Mouse (Mus musculus): ENCODE results near the gene Msantd2. TPM values are rescaled to one million over a fixed set of nuclear protein-coding genes. Genes with fewer than 3 reads are reported as not detected.

Msantd2 gene
- total RNA-seq (2021) = 1 to 10 TPM; 7.8 to 8.0 TPM

DNA sequence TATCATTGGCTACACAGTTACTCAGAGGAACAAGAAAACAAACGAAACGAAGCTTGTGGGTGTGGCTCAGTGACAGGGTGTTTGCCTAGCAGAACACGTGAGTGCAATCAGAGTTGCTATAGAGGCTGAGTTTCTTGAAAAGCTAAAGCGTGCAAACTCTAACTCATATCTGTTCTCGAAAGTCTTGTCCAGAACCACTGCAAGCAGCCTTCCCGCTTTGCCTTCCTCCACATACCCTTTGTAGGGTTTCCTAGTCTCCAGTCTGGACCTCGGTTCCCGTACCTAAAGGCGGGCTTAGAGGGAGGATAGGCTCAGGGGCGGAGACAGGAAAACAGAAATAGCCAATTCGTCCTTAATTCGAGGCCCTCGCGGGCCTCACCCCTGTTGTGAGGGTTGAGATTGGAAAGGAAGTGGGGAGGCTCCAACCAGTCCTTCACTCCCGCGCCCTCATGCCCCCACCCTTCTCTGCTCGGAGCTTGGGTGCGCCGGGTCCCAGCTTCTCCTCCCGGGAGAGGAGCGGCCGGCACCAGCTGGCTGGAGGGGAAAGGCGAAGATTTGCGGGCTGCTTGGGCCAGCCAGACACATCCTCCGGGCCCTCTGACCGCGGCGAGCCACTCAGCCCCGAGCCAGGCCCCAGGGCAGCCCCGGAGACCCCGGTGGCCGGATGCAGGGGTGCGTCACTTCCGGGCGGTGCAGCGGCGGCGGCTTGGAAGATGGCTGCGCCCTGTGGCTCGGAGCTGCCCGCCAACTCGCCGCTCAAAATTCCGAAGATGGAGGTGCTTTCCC is at the start of gene Msantd2:
Gene Msantd2 (plus strand): TSS at position 709 of the 786 bp plus-strand sequence.
- intact Hi-C loops (cut with DNase I) = loop anchor here (1.0 to 2.0 kb wide), 2 partner anchors 38 to 123 kb away; no protein-coding TSS in a partner anchor
- DNase-seq (ENCODE audit: low spot score) = peak; percentile 86

DNA sequence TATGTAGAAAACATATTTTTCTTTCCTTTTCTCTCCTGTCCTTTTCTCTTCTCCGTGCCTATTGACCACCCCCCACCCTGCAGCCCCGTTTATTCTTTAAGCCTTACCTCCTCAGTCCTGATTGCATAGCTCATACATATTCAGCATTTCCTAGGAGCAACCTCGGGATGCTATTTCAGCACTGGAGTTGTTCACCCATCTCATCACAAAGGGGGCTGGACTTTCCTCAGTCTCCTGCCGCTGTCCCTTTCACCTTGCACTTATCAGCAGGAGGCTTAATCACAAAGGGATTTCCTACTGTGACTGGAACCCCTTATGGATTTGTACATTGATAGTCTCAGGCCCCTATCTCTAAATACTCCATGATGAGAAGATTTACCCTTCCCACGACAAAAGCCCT is 36.7 kb upstream of the Msantd2 start:
- intact Hi-C loops (cut with DNase I) = no loop called here
- no peak for DNase-seq (ENCODE audit: low spot score)

DNA sequence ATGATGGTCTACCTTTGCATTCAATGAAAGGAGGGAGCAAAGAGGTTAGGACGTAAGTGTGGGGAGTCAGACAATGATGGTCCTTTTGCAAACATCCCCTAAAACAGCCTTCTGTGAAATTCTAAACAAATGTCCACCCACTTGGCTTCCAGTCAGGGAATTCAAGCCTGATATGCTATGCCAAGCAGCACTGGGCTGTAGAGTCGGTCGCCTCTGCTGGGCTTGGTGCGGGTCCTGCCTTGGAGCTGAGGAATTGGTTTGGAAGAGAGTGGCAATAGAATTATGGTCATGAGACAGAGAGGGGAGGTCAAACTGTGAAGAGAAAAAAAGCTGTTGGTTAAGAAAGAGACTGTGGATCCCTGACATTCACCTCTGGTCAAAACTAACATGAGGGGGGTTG is 35.8 kb upstream of the Msantd2 start:
- DNase-seq (ENCODE audit: low spot score) = no peak
- intact Hi-C loops (cut with DNase I) = no loop called here

DNA sequence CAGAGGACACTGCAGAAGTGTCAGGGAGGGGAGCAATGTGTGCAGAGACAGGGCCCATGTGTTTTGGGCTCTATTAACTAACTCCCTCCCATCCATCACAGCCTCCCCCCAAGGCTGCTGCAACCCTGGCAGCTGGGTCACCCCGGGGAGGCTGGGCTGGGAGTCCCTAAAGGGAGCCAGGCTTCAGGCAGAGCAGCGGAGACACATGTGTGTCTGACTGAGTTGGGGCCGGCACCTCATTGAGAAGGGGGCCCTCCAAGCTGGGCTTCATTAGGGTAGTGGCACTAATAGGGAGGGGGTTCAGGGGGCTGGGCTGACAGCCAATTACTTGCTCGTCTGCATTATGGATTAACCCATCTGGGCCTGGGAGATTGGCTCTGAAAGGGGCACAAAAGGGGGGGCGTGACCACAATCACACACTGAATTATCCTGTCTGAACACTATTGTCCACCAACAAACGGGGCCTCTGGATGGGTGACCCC is 35.1 kb upstream of the Msantd2 start:
- DNase-seq (ENCODE audit: low spot score) = no peak
- intact Hi-C loops (cut with DNase I) = no loop called here

DNA sequence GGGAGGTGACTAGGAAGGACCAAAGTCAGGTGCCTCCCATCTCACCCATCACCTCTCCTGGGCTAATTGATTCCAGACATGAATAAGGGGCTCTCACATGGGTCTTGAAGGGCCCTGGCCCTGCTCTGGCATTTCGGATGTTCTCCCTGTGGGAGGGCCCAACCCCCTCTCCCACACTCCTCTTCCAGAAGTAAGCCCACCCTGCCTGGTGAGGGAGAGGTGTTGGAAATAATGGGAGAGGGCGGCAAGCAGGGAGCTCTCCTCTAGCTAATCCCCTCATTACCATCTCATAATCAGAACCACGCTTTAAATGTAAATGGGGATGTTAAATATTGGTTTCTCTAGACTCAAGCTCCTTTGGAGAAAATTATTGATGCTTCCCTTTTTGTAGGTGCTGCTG is 34.1 kb upstream of the Msantd2 start:
- no peak for DNase-seq (ENCODE audit: low spot score)
- intact Hi-C loops (cut with DNase I) = no loop called here

DNA sequence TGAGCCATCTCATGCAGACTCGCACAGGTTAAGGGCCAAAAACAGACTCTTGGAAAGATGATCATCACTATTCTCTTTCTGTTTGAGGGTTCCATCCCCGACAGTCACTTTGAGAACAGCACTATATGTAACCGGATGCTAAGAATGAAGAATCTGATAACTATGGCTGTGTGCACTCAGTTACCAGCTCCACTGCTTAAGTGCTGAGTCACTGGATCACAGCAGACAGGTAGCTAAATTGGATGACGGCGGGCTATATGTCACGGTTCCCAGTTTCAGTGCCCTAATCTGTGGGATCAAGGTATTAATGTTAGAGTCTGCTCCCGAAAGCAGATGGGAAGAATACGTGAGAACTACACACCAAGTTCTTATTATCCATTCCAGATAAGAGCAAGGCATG is 33.3 kb upstream of the Msantd2 start:
- DNase-seq (ENCODE audit: low spot score) = no peak
- intact Hi-C loops (cut with DNase I) = no loop called here

DNA sequence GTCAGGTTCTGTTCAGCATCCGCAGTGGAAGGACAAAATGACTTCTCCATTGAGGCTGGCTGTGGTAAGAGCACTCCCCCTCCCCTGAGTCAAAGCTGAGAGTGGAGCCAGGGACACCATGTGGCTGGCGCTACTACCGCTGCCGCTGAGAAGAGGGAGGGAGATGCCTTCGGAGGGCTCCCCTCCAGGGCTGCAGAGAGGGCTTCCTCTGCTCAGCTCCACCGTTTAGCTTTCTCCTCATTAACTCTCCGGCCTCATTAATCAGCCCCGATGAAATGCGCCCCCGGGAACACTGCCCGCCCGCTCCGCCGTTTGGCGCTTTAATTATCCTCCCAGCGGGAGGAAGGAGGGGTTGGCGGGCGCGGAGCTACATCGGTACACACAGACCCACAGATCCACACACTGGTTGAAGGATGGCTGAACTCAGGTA is 32.6 kb upstream of the Msantd2 start:
- DNase-seq (ENCODE audit: low spot score) = no peak
- intact Hi-C loops (cut with DNase I) = no loop called here

DNA sequence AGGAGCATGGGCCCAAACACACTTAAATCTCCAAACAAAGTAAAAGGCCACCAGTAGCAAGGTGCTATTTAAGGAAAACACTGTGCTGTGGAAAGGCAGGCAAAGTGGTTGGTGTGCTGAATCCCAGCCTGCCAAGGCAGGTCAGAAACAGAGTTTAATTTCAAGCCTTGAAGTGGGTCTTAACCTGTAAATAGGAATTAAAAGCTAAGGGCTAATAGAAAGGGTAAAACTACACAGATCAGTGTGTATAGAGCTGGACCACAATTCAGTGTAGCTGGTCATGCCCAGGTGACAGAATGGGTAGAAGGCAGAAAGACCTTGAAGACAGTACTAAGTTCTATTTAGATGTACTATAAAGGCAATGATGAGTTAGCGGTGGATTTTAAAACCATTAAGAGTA is 32.0 kb upstream of the Msantd2 start:
- intact Hi-C loops (cut with DNase I) = no loop called here
- no peak for DNase-seq (ENCODE audit: low spot score)

DNA sequence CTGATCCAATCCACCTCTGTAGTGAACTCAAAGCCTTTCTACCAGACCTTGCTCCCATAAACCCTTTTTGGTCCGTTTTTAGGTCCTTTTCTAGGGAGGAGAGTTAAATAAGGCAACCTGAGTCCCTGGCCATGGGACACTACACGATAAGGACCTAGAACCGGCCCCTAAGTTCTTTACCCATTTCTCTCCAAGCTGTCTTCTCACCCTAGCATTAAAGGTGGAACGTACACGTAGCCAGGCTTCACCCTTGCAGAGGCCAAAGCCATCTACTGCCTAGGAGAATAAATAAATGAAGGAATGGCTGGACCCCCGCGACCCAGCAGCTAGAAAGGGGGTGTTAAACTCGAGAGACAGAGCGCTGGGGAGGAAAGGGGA is 29.5 kb upstream of the Msantd2 start:
- DNase-seq (ENCODE audit: low spot score) = no peak
- intact Hi-C loops (cut with DNase I) = loop anchor here (2.0 to 5.0 kb wide), 3 partner anchors 27 to 178 kb away; partner anchors contain the start of genes Esam and Robo3

DNA sequence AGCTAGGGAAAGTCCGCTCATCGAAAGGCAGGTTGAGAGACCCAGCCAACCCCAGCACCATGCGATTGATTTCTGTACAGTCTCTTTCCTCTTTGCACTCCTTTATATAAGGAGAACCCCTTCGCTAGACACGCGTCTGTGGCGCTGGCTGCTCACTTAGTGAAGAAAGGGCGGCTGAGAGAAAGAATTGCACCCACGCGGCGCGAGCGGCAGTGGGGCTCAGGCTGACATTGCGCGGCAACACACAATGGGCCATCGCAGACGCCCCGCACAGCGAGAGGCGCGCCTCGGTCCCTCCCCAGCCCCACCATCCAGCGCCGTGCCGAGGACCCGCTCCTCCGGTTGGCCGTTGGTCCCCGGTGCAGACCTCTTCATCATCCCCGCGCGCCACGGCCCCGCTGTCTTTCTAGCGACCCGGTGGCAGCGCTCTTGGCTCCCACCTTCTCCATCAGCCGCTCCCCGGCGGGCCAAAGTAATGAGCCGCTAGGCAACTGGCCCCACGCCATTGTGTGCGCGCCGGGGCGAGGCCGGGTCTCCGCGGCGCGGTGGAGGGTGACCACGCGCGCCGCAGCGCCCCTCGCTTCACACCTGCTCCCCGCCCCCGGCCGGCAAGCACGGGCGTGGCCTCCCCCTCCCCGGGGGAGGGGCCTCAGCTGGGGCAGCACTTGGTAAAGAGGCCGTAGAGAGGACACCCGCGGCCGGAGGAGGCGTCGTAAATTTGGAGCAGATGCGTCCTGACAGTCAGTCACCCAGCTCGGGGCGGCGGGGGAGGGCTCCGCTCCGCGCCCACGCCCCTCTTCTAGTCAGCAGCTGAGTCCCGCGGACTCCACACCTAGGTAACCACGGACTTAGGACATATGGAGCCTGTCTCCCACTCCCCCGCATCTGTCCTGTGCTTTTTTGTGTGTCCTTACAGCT is 28.8 kb upstream of the Msantd2 start:
- DNase-seq (ENCODE audit: low spot score) = no peak
- intact Hi-C loops (cut with DNase I) = loop anchor here (2.0 to 5.0 kb wide), 3 partner anchors 28 to 177 kb away; partner anchors contain the start of genes Esam and Robo3

DNA sequence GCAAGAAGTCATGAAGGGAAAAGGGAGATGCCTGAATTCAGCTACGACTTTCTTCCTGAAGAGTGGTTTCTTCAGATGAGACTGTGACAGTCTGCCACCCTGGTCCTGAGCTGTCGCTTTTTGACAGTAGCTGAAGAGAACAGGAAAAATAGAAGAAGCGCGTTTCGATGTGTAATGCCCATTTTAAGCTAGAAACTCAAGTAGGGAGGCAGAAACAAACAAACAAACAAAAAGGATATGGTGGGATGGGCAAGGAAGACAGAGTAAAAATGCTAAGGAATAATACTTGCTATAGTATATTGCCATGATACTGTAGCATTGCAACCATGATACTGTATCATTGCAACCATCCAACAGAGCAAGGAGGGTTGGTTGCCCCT is 28.2 kb upstream of the Msantd2 start:
- intact Hi-C loops (cut with DNase I) = loop anchor here (2.0 to 5.0 kb wide), 3 partner anchors 28 to 176 kb away; partner anchors contain the start of genes Esam and Robo3
- no peak for DNase-seq (ENCODE audit: low spot score)

DNA sequence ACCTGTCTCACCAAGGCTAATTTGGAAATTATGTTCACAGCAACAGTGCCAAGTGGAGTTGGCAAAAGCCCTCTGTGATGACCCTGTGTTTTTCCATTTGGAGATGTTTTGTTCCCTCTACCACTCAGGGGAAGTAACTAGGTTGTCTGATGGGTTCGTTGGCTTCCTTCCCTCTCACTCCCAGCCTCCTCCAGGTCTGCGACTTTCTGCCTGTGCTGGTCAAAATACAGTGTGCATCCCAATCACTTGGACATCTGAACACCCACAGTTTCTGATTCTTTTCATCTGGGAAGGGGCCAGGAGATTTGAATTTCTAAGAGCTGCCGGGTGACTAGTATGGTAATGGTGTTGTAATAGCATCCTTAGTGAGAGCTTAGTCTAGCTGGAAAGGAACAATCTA is 27.5 kb upstream of the Msantd2 start:
- intact Hi-C loops (cut with DNase I) = loop anchor here (2.0 to 5.0 kb wide), 3 partner anchors 29 to 176 kb away; partner anchors contain the start of genes Esam and Robo3
- DNase-seq (ENCODE audit: low spot score) = no peak

DNA sequence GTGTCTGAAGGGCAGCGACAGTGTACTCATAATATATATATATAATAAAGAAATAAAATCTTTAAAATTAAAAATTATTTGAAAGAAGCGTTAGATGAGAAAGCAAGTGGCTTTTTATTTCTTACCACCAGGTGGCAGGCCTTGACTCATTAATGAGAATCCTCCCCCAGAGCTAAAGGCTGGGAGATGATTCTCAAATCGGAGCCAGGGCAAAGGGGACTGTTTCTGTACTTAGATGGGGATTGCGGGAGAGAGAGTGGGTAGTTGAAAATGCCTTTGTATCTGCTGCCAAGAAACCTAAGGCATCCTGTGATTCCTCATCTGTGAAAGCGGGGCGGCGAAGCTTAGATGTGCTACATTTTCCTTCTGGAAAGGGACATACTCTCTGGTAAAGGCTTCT is 26.4 kb upstream of the Msantd2 start:
- no peak for DNase-seq (ENCODE audit: low spot score)
- intact Hi-C loops (cut with DNase I) = loop anchor here (1.0 to 5.0 kb wide), 4 partner anchors 65 to 175 kb away; partner anchors contain the start of gene Esam

DNA sequence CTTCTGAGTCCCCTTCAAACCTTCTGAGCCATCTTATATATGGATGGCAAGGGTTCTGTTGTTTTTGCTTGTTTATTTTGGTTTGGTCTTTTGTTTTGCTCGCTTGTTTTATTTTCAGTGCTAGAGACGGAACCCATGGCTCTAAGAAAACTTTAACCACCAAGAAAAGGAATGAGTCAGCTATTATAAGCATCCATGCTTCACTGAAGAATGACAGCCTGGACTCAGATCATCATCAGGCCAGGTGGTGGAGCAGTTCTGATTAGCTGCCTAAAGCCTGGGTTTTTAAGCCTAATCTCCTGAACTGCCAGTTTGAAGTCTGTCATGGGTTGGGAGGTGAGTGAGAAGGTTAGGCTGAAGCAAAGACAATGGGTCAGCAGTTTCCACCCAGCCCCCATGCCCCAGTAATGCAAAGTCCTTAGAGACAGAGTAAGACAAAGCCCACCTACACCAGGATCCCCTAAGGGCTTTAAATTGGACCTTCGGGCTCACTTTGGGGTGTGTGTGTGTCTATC is 15.5 kb upstream of the Msantd2 start:
- intact Hi-C loops (cut with DNase I) = no loop called here
- DNase-seq (ENCODE audit: low spot score) = no peak

DNA sequence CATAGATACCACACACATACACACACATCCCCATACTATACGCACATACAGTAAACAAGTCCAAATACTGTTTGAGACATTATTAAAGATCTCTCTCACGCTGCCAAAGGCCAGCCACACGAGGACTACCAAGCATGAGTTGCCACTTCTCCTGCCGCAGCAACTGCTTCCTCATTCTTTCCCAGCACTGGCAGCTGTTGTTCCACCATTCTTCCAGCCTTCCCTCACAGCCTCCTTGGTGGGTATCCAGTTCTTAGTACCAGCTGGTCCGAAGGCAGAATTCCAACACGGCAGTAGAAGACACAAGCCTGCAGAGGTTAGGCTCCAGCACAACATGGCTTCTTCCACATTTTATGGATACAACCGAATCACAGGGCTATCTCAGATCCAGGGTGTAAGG is 14.2 kb upstream of the Msantd2 start:
- intact Hi-C loops (cut with DNase I) = no loop called here
- no peak for DNase-seq (ENCODE audit: low spot score)

DNA sequence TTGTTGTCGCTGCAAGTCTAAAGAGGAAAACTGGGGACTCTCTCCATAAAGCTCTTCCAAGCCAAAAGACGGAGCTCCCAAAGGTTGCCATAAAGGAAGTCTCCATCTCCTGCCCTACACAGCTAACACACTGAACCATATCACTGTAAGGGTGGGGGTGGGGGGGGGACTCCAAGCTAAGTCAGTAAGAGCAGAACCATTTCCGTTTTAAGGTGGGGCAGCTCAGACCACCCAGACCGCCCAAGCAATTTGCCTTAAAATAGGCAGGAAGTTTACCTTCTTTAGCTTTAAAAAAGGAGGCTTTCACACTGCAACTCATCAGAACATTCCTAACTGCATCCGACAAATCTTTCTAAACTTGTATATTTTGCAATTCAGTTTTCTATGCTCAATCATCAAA is 4.0 kb upstream of the Msantd2 start:
- intact Hi-C loops (cut with DNase I) = no loop called here
- DNase-seq (ENCODE audit: low spot score) = no peak

DNA sequence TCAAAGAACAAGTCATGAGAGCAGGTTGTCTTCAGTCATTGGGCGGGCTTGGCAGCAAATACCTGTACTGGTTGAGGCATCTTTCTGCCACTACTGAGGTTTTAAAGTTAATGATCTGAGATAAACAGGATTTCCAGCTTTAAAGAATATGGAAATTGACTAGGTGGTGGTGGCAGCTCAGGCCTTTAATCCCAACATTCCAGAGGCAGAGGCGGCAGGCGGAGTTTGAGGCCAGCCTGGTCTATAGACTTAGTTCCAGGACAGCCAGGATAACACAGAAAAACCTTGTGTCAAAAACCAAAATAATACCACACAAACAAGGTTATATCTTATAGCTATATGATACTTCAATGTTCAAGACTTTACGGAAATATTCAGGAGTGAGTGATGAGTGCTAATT is 1.1 kb upstream of the Msantd2 start:
- no peak for DNase-seq (ENCODE audit: low spot score)
- intact Hi-C loops (cut with DNase I) = loop anchor here (2.0 kb wide), 1 partner anchor 39 kb away; no protein-coding TSS in a partner anchor

DNA sequence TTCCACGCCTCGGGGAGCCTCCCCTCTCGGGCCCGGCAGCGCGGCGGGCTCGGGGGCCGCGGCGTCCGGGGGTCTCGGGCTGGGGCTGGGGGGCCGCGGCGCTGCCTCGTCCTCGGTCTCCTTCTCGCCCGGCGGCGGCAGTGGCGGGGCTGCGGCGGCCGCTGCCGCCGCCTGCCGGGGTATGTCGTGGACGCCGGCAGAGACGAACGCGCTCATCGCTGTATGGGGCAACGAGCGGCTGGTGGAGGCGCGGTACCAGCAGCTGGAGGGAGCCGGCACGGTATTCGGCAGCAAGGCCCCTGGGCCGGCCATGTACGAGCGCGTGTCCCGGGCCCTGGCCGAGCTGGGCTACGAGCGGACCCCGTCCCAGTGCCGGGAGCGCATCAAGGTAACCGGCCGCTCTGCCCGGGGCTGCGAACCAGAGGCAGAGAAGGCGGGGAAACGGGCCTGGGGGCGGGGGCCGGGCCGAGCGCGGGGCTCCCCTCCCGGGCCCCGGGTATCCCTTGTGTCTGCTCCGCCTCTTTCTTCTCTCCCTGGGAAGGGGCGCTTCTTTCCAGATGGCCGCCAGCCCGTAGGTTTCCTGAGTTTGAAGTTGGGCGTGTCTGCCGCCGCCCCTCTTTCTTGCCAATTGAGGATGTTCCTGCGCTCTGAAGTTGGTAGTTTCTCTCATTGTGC is 464 bp downstream of the Msantd2 start:
- intact Hi-C loops (cut with DNase I) = loop anchor here (1.0 to 2.0 kb wide), 2 partner anchors 37 to 123 kb away; no protein-coding TSS in a partner anchor
- peak; percentile 13 for DNase-seq (ENCODE audit: low spot score)

DNA sequence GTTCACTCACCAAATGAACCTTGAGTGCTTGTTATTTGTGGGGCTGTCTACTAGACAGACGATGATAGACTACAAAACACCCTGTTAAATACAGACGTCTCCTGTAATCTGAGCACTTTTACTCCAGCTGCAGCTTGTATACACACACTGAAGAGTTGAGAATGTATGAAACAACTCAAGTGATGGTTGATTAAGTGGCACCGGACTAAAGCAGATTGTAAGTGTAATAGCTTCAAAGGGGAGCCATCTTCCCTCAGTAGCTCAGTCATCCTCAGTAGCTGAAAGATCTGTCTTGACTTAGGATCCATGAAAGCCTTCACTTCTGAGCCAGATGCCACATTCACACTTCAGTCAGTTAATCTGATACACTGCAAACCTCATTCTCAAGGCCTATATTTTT is 6.6 kb downstream of the Msantd2 start:
- intact Hi-C loops (cut with DNase I) = no loop called here

DNA sequence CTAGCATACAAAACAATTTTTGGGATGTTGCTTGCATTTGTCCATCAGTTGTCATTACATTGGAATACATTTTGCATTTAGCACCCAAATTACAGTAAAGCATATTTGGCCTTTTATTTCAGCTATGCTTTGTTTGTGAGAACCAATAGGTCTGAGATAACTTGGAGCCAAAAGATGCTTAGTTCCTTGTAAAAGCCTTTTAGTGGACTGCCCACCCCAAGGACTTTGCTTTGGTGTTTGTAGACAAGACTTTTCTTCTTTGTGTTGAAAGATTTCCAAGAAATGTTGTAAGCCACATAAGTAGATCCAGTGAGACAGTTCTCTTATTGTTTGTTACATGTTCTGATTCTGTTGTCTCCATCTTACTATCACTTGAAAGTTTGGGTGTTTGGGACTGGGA is 7.2 kb downstream of the Msantd2 start:
- DNase-seq (ENCODE audit: low spot score) = no peak
- intact Hi-C loops (cut with DNase I) = no loop called here

More for the DNA sequence above, 6.6 kb downstream of the Msantd2 start:
- no peak for DNase-seq (ENCODE audit: low spot score)

Measured in heart, postnatal 25 days (tissue).